Mouse (Mus musculus) subcutaneous adipose tissue, adult 2 months (tissue): ENCODE data around the gene Dnaic2. TPM values are rescaled to one million over a fixed set of nuclear protein-coding genes. Genes with fewer than 3 reads are reported as not detected.

Experiments used
- polyA plus RNA-seq: library from polyadenylated mRNA; depleted of rRNA; stranded (reverse); fragments of >200 nt; gene quantifications from 2 replicates; pipeline ENCODE4 v1.2.3, GENCODE M21; 2012; ENCODE audit warnings: low replicate concordance; rRNA removed

Gene Dnaic2
- 2.0 and 4.2 TPM in 2 replicates for polyA plus RNA-seq

GRCm38 (mm10) chr11:114726965-114727825, at the start of gene Dnaic2:
Dnaic2 (plus strand) TSS chr11:114727408.

GRCm38 (mm10) chr11:114764820-114765818, 37.9 kb downstream of the Dnaic2 start, which contains the start of gene Kif19a:
Kif19a (plus strand) TSS chr11:114765388.

GRCm38 (mm10) chr11:114795848-114796322, 68.7 kb downstream of the Dnaic2 start, which contains the start of gene Btbd17:
Btbd17 (minus strand) TSS chr11:114795945.

DNA sequence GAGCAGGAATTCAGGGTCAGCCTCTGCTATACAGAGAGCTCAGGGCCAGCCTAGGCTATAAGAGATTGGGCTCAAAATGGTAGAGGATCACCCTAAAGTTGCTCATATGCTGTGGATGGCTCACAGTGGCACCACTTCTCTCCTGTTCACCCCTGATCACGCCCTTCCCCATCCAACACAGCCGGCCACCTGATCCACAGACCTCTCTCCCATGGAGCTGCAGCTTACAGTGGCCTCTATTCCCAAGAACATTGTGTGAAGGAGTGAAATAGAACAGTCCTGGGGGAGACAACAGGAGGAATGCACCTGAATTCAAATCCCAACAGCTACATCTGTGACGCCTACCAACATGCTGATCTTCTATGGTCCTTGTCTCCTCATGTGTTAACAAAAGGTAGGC, 71.4 kb downstream of the Dnaic2 start, which contains the start of gene Gpr142:
Gene Gpr142 (plus strand): TSS at position 301 of the 400 bp plus-strand sequence.

Other genes with a start within 250 kb of the Dnaic2 start
- gene Rpl38, start 58.9 kb upstream of the Dnaic2 start, polyA plus RNA-seq = 319 and 590 TPM in 2 replicates
- gene Ttyh2, start 52.0 kb upstream of the Dnaic2 start, polyA plus RNA-seq = 46.9 and 89.7 TPM in 2 replicates
- 1.3 and 2.2 TPM in 2 replicates for gene Kif19a, start 38.0 kb downstream of the Dnaic2 start, polyA plus RNA-seq
- 0.67 and 0.78 TPM in 2 replicates for gene Btbd17, start 68.5 kb downstream of the Dnaic2 start, polyA plus RNA-seq
- 0.12 TPM in 1 of 2 replicates, not detected in the other for gene Gpr142, start 71.5 kb downstream of the Dnaic2 start, polyA plus RNA-seq
- gene Gprc5c, start 123.7 kb downstream of the Dnaic2 start, polyA plus RNA-seq = 20.8 and 50.7 TPM in 2 replicates
- gene Cd300a, start 162.6 kb downstream of the Dnaic2 start, polyA plus RNA-seq = 3.3 and 4.1 TPM in 2 replicates
- 4.8 and 6.8 TPM in 2 replicates for gene Cd300lb, start 207.0 kb downstream of the Dnaic2 start, polyA plus RNA-seq
- 0.54 TPM in 1 of 2 replicates, not detected in the other for gene Cd300c, start 241.7 kb downstream of the Dnaic2 start, polyA plus RNA-seq